Mouse (Mus musculus) left cerebral cortex, postnatal 4 days (tissue): ENCODE data around the gene Grin2b. TPM values are rescaled to one million over a fixed set of nuclear protein-coding genes. Genes with fewer than 3 reads are reported as not detected.

Experiments used
- DNase-seq: peaks from one replicate; pipeline ENCODE4 v3.0.0-alpha.2; 2022
- intact Hi-C: fragments of 180-260 bp; cut with DNase I; formaldehyde crosslinking; loops from one replicate; pipeline ENCODE4 v1.15.1; 2025
- total RNA-seq, 2 experiments: library from RNA; stranded (reverse); gene quantifications; 2 replicates each; pipeline ENCODE4 v1.2.3; 2021

The Grin2b gene
- total RNA-seq, 2 experiments from 2014 or later = 303 to 310 TPM

DNA sequence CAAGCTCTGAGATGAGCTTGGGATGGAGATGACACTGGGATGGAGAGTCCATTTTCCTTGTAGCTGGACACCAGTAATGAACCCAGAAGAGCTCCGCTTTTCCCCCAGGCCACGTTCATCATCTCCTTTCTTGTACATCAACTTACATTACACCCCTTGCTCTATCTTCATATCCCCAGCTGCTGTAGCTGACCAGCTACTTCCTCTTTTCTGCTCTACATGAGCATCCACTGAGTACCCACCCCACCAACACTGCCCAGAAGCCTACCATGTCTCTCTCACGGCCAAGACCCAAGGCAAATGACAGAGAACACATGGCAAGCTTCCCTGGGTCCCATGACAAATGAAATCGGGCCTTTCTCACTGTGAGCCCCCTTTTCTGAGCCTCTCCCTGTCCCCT, 161.8 kb downstream of the Grin2b start:
- DNase-seq = no peak

GRCm38 (mm10) chr6:136011038-136011311, 162.3 kb downstream of the Grin2b start:
- DNase-seq = no peak
- intact Hi-C loops = no loop called here

More for the DNA sequence above, 161.8 kb downstream of the Grin2b start:
- intact Hi-C loops = no loop called here

- intact Hi-C loops = no loop called here
- peak; percentile 33 for DNase-seq
Observed at GRCm38 (mm10) chr6:136010290-136011037, 162.8 kb downstream of the Grin2b start.

DNA sequence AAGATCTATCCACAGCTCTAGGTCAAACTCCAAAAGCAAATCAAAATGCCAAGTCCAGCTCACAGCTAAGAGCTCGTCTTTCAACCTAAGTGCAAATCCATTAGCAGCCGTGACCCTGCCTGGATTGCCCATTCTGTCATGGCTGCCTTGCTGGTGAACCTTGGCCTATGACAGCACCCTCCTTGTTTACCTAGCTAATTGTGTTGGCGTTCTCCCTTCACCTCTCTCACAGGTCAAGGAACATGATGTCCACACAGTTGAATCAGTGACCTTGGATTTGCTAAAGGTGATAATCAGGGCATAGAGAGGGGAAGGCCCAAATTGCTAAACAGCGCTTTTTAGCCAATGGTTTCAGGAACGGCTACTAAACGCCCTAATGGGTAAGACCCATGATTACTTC, 165.2 kb downstream of the Grin2b start:
- no peak for DNase-seq
- intact Hi-C loops = no loop called here

GRCm38 (mm10) chr6:135994691-135995090, 178.6 kb downstream of the Grin2b start:
- DNase-seq = peak; percentile 48
- intact Hi-C loops = no loop called here

DNA sequence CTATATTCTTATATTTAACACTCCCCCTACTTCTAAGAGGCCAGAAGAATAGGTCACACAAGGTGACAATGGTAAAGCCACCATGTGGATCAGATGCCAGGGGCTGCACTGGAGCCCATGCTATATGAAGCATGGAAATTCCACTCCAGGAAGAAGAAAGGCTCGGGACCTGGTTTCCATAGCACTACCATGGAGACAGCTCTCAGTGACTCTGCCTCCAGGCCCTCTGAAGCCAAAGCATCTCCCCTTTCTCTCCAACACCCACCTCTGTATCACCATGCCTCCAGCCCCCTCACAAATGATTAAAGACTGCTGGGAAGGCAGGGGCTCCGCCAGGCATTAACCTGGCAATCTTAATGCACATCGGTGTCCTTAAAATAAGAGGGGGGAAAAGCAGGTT, 179.4 kb downstream of the Grin2b start:
- intact Hi-C loops = no loop called here
- no peak for DNase-seq

GRCm38 (mm10) chr6:135993378-135993777, 179.9 kb downstream of the Grin2b start:
- intact Hi-C loops = no loop called here
- no peak for DNase-seq

- intact Hi-C loops = no loop called here
- DNase-seq = no peak
Observed at GRCm38 (mm10) chr6:135976106-135976505, 197.2 kb downstream of the Grin2b start.

- peak; percentile 56 for DNase-seq
- intact Hi-C loops = no loop called here
Observed at GRCm38 (mm10) chr6:135972481-135972880, 200.8 kb downstream of the Grin2b start.

GRCm38 (mm10) chr6:135971481-135971880, 201.8 kb downstream of the Grin2b start:
- intact Hi-C loops = no loop called here
- peak; percentile 66 for DNase-seq

- DNase-seq = no peak
Observed at GRCm38 (mm10) chr6:135970716-135971318, 202.5 kb downstream of the Grin2b start.

DNA sequence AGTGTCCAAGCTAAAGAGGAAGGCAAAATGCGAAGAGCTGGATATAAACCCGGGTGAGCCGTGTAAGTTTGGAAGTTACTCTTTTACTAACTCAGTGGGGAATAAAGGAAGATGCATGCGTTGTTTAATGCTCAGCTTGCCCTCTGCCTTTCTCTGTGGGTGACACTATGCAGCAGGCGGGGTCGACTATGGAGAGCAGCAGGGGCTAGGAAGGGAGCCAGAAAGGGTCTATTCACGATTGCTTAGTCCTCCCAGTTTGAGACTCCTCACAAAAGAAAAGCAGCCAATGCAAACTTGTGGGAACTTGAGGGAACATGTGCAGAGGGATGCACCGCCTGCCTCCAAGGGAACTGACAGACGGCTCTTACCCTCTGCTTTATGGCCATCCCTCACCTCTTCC, 211.5 kb downstream of the Grin2b start:
- intact Hi-C loops = no loop called here
- peak; percentile 23 for DNase-seq

More at GRCm38 (mm10) chr6:135970716-135971318, 202.5 kb downstream of the Grin2b start:
- intact Hi-C loops = no loop called here

DNA sequence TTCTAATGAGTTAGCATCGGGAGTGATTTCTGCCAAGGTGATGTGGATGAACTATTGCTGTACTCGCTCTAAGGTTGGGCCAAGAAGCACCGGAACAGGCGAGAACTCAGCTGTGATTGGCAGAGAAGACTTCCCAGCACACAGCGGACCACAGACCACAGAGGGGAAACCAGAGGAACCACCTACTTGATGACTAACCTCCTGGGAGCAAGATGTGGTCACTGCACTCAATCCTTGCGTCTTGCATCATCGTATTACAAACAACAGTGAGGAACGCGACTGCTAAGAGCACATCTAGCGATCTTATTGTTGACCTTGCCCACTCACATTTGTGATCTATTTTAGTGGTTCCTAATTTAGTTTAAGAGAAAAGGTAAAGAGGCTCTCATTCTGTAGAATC, 213.7 kb downstream of the Grin2b start:
- intact Hi-C loops = no loop called here
- no peak for DNase-seq

GRCm38 (mm10) chr6:135951666-135952065, 221.6 kb downstream of the Grin2b start:
- intact Hi-C loops = no loop called here
- no peak for DNase-seq

DNA sequence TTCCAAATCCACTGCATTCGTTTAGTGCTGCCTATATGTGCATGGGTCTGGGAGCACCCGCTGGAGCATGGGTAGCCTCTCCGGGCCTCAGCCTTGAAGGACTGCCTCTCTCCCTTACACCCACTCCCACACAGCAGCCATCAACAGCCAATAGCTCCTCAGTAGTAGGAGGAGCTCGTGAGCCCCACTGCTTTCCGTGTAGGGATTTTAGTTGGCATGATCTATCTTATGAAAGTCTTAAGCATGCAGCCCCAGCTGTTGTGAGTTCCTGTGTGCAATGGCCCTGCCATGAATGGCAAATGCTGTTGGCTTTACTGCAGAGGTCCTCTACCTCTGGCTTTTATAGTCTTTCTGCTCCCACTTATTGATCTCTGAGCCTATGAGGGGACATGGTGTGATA, 227.8 kb downstream of the Grin2b start:
- intact Hi-C loops = no loop called here
- no peak for DNase-seq

- DNase-seq = no peak
- intact Hi-C loops = no loop called here
Observed at GRCm38 (mm10) chr6:135944358-135944757, 229.0 kb downstream of the Grin2b start.

DNA sequence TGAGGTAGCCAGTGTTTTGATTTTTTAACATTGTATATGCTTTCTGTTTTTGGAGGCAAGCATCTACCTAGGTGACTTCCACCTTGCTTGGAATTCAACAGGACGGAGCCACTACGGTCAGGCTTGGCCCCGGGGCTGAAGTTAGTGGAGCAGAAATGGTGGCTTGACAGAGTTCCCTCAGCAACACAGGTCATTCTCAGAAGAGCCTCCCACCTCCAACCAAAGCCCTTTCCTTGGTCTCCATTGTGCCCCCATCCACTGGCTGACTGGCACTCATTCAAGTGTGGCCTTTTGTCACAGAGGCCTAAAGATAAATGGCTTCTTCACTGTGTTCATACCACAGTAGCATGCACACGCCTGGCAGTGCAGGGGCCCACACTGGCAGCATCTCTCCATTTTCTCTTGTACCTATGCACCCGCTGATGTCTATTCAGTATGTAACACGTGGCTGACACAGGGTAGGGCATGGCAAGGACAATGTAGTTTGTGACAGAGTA, 230.1 kb downstream of the Grin2b start:
- intact Hi-C loops = no loop called here
- DNase-seq = no peak

DNA sequence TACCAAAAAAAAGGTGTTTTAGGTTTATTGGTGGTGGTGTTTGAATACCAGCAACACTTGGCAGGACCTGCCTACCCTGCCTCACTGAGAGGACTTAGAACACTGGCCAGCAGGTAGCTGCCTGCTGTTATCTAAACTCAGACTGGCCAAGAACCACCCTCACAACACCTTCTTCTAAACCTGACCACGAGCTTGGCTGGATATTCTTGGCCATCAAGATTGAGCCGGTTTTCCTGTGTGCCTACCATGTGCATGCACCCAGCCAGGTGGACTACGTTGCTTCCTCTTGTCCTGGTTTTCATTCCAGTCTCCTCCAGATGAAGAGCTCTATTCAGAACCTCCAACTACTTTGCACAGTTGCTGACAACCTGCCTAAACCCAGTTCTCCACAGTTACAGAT, 240.4 kb downstream of the Grin2b start:
- no peak for DNase-seq
- intact Hi-C loops = no loop called here

DNA sequence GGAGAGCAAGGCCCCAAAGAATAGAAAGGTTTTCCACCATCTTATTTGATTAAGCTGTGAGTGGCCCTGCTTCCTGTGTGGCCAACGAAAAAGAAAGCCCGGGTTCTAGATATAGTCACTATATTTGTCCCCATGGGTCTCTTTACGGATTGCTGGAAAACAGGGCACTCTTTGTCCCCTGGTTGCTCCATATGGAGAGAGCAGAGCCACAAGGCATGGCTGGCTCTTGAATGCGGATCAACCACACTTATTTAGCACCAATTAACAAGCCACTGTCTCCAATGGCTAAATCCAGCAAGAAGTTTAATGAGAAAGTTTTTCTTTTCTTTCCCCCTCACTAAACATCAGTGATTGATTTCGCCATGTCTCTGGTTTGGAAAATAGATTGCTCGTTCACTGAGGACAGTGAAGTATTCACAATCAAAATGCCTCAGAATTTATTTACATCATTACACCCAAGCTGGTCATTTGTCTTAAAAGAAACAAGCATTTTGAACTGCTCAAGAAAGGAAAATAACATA, 240.9 kb downstream of the Grin2b start:
- DNase-seq = no peak
- intact Hi-C loops = no loop called here

GRCm38 (mm10) chr6:135917676-135918075, 255.6 kb downstream of the Grin2b start:
- intact Hi-C loops = no loop called here
- DNase-seq = no peak

GRCm38 (mm10) chr6:135914608-135915007, 258.7 kb downstream of the Grin2b start:
- intact Hi-C loops = no loop called here
- no peak for DNase-seq

DNA sequence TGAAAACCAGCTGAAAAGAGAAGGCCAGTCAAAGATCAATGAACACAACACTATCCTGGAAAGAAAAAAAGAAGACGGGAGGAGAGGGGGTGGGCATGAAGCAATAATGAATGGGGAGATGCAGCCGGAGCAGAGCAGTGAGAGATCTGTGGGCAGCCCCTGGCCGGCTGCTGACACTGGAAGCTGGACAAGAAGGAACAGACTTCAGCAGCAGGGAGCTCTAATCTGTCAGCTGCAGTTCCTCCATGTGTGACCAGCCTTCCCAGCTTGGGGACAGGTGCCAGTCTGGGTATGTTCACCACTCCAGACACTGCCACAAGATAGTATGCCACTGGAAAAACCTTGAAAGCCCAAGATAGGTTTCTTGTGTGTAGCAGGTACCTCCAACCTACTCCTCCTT, 261.2 kb downstream of the Grin2b start:
- intact Hi-C loops = no loop called here
- peak; percentile 76 for DNase-seq
